12 mouse cellular contexts compared by ENCODE assay signal in genomic region chr4:131238591-131238990, GRCm38 (mm10).
"Had no signal": no experiment of that assay in that cellular context is flagged by ENCODE, and none has a peak within 500 bp of the region (broad histone marks: within the 10 kb centered on the region; RNA-seq: fewer than 3 reads in every experiment).

No protein-coding gene starts in this region.

- H3K9ac ChIP-seq: limb, embryonic 13.5 days; liver, embryonic 13.5 days; lung, embryonic 14.5 days; midbrain, embryonic 13.5 days had no signal

- H3K27ac ChIP-seq: limb, embryonic 10.5 days; limb, embryonic 13.5 days; liver, embryonic 13.5 days; macrophage; midbrain, embryonic 13.5 days had no signal

- ATAC-seq: lung, postnatal 0 days; midbrain, embryonic 13.5 days had no signal

- H3K36me3 ChIP-seq: limb, embryonic 10.5 days; limb, embryonic 13.5 days; liver, embryonic 13.5 days; midbrain, embryonic 13.5 days had no signal

- H3K9me3 ChIP-seq: limb, embryonic 10.5 days; limb, embryonic 13.5 days; liver, embryonic 13.5 days had no signal

- DNase-seq: kidney, adult 9 months; kidney, postnatal 14 days; kidney, postnatal 4 days; liver, embryonic 13.5 days; lung, embryonic 14.5 days; thymus, adult 18-20 months; thymus, postnatal 36 days had no signal

- H3K27me3 ChIP-seq: limb, embryonic 13.5 days; liver, embryonic 13.5 days; midbrain, embryonic 13.5 days had no signal

- H3K4me2 ChIP-seq: limb, embryonic 13.5 days; liver, embryonic 13.5 days; lung, embryonic 14.5 days; midbrain, embryonic 13.5 days had no signal

- H3K4me1 ChIP-seq: limb, embryonic 13.5 days; liver, embryonic 13.5 days had no signal

- H3K4me3 ChIP-seq: limb, embryonic 10.5 days; limb, embryonic 13.5 days; liver, embryonic 13.5 days; midbrain, embryonic 13.5 days had no signal
